Mouse (Mus musculus) skeletal muscle tissue, adult 2 months (tissue): ENCODE results near the gene Ptpn9.
A peak's percentile ranks its signal among the peaks of the same experiment; 100 is the strongest.
"Not testable (repeated sequence)": the region's sequence is repeated elsewhere in the genome, so short reads cannot be mapped to it uniquely, and the experiment has no call there.

Source experiments
- DNase-seq: peaks from one replicate; pipeline ENCODE4 v3.0.0-alpha.2; 2012; ENCODE audit warnings: low read depth, low spot score

Gene Ptpn9

DNA sequence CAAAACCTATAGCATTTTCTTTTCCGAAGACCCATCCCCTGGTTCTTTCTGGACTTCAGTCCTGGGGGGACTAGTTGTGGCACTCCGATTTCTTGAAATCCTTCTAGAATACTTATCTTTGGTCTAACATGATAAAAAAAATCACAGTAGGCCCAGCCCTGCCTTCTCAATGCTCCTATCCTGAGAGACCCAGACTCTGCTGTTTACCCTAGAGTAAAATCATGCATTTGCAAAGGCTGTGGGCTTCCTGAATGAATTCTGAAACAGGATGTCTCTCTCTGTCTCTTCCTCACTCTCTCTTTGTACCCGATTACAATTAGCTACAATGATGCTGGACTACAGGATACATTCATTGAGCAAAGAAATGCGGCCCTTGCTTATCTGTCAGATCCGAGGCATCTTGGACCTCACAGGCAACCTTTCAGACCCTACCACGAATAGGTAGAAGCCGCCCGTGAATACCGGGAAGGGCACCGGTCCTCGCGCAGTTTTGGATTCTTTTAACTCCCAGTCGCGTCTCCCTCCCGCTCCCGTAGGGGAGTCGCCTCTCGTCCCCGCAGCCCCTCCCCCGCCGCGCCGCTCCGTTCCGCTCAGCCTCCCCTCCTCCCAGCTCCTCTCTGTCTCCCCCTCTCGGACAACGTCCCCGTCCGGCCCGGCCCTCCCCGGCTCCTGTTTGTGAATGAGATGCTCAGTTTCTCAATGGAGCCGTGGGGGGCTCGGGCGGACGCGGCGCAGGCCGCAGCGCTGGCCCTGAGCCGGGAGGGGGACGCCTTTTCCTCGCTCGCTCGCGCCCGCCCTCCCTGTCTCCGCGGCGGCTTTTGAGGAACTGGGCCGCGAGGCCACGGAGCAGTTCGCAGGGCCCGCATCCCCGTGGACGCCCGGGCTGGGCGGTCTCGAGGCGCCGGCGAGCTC, at the start of gene Ptpn9:
Ptpn9 (plus strand) TSS at position 638 of the 912 bp plus-strand sequence.
- DNase-seq = peak; percentile 53

DNA sequence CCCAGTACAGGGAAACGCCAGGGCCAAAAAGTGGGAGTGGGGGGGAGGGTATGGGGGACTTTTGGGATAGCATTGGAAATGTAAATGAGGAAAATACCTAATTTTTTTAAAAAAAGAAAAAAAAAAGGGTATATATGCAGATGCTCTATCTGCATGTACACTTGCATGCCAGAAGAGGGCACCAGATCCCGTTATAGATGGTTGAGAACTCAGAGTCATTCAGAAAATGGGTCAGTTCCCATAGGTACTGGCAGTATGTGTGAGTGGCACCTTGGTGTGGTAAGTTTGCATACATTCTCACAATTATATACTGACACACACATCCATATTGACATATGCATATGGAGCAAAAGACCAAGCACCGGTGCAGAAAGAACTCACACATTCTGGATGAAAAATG, 47.2 kb upstream of the Ptpn9 start:
- DNase-seq = not testable (repeated sequence)

- not testable (repeated sequence) for DNase-seq
These were observed 46.0 kb upstream of the Ptpn9 start for GRCm38 (mm10) chr9:56948699-56949098.

GRCm38 (mm10) chr9:56949767-56950166, 45.0 kb upstream of the Ptpn9 start:
- no peak for DNase-seq

DNA sequence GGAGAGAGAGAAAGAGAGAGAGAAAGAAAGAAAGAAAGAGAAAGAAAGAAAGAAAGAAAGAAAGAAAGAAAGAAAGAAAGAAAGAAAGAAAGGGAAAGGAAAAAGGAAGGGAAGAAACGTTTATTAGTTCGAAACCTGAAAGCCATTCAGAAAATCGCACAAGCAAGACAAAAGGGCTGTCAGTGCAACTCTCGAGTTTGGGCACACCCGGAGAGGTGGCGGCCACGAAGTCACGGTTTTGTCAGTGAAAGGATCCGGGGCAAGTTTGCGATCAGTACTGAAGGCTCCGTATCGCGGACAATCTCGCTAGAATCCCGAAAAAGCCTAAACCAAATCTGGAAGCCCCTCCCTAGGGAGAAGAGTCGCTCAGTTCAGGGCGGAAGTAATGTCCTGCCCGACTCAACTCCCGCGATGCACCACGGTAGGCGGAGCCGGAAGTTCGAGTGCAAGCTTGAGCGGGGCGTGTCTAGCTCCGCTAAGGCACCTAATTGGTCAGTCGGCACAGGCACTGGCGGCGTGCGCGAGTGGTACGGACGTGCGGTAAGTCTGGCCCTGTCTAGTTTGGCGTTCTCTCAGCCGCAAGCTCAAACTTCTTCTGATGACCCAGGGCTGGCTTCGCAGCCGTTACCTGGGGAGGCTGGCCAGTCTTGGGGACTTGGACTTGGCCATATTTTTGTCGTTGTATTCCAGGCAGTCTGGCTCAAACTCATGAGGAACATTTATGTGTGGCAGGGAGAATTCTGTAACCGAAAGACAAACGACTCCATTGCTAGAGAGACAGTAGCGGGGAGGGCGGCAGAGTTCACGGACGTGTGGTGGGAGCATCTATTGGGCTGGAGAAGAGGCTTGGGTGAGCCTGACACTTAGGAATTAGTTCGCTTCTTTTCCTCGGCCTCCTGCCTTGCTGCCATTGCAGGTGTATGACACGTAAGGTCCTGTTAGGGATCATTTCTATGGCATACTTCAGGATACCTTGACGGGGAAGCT, 44.0 kb upstream of the Ptpn9 start, which contains the start of gene Snupn:
Snupn (plus strand) TSS at position 465 of the 987 bp plus-strand sequence.
- DNase-seq = peak; percentile 97

- DNase-seq = no peak
These were observed 41.2 kb upstream of the Ptpn9 start for GRCm38 (mm10) chr9:56953562-56953961.

GRCm38 (mm10) chr9:56956966-56957675, 37.6 kb upstream of the Ptpn9 start:
- DNase-seq = no peak

GRCm38 (mm10) chr9:56958689-56959088, 36.0 kb upstream of the Ptpn9 start:
- no peak for DNase-seq

DNA sequence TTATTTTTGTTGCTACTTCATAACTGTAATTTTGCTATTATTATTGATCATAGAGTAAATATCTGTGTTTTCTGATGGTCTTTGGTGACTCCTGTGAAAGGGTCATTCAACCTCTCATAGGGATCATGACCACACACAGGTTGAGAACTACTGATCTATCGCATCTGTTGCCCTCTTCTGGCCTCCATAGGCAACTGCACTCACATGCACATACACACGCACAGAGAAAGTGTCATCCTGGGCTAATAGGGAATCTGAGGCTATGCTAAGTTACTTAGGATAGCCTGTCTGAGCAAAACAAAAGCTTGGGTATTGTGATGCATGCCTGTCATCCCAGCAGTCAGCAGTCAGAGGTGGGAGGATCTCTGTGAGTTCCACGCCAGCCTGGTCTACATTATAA, 33.1 kb upstream of the Ptpn9 start:
- DNase-seq = no peak

DNA sequence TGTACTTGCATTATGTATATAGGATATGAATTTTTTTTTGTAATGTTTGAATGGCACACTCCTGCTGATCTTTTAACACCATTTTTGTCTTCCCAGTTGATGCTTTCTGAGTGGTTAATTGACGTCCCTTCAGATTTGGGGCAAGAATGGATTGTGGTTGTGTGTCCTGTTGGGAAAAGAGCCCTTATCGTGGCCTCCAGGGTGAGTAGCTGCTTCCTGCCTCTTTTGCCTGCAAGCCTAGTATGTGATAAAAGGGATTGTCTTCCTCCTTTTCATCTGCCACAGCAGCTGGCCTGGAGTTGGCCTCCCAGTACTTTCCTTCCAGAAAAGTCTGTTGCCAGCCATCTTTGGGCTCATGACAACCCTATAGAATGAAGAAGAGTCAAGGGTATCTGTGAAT, 24.6 kb upstream of the Ptpn9 start:
- DNase-seq = no peak

GRCm38 (mm10) chr9:56973960-56974524, 20.7 kb upstream of the Ptpn9 start:
- DNase-seq = no peak

- DNase-seq = no peak
These were observed 19.5 kb upstream of the Ptpn9 start for GRCm38 (mm10) chr9:56975199-56975598.

DNA sequence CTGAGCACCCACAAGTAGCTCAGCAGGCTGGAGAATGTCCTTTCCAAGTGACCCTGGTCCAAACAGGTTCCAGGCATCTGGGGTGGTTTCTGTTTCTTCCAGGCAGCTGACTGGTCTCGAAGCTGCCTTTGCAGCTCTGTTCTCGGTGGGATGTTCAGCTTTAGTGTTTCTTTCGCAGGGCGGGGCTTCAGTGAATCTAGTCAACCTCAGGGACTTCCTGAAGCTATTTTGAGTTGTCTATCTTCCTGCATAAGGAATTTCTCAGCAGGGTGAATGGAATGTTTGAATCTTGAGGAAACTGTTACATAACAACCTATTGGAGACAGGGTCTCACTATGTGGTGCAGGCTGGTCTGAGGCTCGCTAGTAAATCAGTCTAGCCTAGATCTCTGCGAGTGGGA, 14.5 kb upstream of the Ptpn9 start:
- DNase-seq = no peak

DNA sequence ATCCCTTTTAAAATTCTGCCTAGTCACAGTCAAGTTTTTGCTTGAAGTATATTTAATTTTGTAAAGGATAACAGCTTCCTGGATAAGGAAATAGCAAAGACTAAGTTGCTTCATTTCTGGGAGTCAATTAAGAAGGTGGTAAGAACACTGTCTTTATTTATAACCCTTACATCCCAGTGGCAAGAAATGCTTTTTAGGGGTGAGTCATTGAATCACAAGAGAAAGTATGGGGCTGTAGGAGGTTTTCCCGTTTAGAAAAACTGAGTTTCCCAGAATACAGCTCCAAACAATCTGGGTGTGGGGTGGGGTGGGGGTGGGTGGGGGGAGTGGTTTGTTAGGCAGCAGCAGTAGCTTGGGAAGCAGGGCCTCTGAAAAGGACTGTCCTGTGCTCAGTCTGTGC, 13.2 kb upstream of the Ptpn9 start:
- DNase-seq = no peak

DNA sequence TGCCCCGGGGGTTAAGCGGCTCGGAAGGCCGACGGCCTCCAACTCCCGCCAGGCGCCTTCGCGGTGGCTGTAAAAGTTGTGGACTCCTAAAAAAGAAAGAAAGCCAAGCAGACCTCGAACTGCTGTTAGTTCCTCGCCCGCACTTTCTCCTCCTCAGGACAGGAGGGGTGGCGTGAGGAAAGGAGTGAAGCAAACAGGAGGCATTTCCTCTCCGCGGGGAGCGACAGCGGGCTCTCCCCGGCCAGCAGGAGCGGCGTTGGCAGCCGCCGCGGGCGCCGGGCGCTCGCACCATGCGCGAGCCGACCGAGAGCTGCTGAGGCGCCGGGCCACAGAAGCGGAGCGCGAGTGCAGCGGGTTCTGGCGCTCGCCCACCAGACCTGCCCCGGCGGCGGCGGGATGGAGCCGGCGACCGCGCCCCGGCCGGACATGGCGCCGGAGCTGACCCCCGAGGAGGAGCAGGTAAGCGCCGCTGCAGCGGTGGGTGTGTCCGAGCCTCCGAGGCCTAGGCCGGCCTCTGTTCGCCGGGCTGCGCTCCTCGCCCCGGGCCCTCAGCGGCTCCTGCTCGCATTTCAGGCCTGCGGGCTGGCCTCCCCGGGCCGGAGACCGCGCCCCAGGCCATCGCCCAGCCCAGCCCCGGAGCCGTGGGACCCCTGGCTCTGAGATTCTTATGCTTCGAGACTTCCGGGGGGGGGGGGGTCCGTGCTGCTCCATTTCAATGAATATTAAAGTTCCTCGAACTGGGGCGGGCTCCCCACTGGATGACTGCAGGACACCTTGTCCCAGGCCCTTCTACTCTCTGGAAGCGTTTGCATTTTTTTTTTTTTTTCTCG, 690 bp downstream of the Ptpn9 start:
- DNase-seq = peak; percentile 10

DNA sequence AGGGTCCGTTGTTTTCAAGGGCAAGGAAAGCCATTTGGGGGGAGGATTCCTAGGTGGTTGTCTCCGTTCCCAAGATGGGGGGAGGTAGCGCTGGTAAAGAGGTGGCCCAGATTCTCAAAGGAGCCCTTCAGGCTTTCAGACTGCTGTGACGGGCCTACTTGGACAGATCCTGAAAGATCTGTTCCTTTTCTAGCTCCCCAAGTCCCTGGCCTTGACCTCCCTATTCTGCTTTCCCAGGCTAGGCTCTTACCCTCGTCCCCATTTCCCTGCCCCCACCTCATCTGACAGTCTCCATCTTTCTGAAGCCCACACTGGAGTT, 1.3 kb downstream of the Ptpn9 start:
- no peak for DNase-seq

DNA sequence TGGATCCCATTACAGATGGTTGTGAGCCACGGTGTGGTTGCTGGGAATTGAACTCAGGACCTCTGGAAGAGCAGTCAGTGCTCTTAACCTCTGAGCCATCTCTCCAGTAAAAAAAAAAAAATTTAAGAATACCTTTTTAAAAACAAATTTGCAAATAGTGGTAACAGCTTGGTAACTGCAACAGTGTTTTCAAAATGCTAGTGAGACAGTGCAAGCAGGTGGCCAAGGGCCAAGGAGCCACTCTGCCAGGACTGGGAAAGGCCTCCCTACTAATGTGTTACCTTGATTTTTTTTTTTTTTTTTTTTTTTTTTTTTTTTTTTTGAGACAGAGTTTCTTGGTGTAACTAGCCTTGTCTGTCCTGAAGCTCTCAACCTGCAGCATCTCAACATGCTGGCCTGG, 2.5 kb downstream of the Ptpn9 start:
- not testable (repeated sequence) for DNase-seq

GRCm38 (mm10) chr9:57003011-57003410, 8.3 kb downstream of the Ptpn9 start:
- no peak for DNase-seq

GRCm38 (mm10) chr9:57012393-57012792, 17.7 kb downstream of the Ptpn9 start:
- DNase-seq = no peak

- DNase-seq = no peak
These were observed 18.2 kb downstream of the Ptpn9 start for GRCm38 (mm10) chr9:57012895-57013294.
